9 mouse cellular contexts compared by ENCODE assay signal in genomic region chr17:21272103-21272502, GRCm38 (mm10). TPM values are rescaled to one million over a fixed set of nuclear protein-coding genes. Genes with fewer than 3 reads are reported as not detected.
DNase-seq lines count a peak whose midpoint lies in the region; ATAC-seq and TF ChIP-seq lines count a peak whose summit lies in the region.
"Had no signal": no experiment of that assay in that cellular context is flagged by ENCODE, and none has a peak within 500 bp of the region (broad histone marks: within the 10 kb centered on the region; RNA-seq: fewer than 3 reads in every experiment).

No protein-coding gene starts in this region.

- no peaks in the 10 kb centered on the region for H3K9me3 ChIP-seq in forebrain, embryonic 14.5 days (replicated peaks; ENCODE audit: control insufficient read depth, low read length)
- H3K9me3 ChIP-seq in forebrain, embryonic 13.5 days (replicated peaks) = 0 out of 2 replicates have a peak, but pooled peaks cover 10% of the 10 kb centered on the region
- H3K9me3 ChIP-seq in lung, postnatal 0 days (ENCODE audit: low read length) = no peaks in the 10 kb centered on the region

- no peaks in the 10 kb centered on the region for H3K36me3 ChIP-seq in forebrain, embryonic 14.5 days (ENCODE audit: control insufficient read depth, insufficient read depth, low read length)
- no peaks in the 10 kb centered on the region for H3K36me3 ChIP-seq in forebrain, embryonic 13.5 days (ENCODE audit: poor library complexity, severe bottlenecking)
- no peaks in the 10 kb centered on the region for H3K36me3 ChIP-seq in lung, postnatal 0 days (ENCODE audit: insufficient read depth, low read length)

- no peaks in the 10 kb centered on the region for H3K4me1 ChIP-seq in forebrain, embryonic 14.5 days (ENCODE audit: control insufficient read depth, insufficient read depth, low read length)
- H3K4me1 ChIP-seq in forebrain, embryonic 13.5 days = no peaks in the 10 kb centered on the region
- no peaks in the 10 kb centered on the region for H3K4me1 ChIP-seq in lung, postnatal 0 days (ENCODE audit: insufficient read depth, low read depth, low read length)

- H3K4me2 ChIP-seq in forebrain, embryonic 14.5 days (ENCODE audit: low read length) = no peak overlapping the region
- H3K4me2 ChIP-seq in forebrain, embryonic 13.5 days = no peak overlapping the region
- H3K4me2 ChIP-seq in lung, postnatal 0 days (replicated peaks; ENCODE audit: low read depth, low read length) = no peak overlapping the region

- H3K27me3 ChIP-seq in forebrain, embryonic 14.5 days (replicated peaks; ENCODE audit: control insufficient read depth, insufficient read depth, low read length) = no peaks in the 10 kb centered on the region
- no peaks in the 10 kb centered on the region for H3K27me3 ChIP-seq in forebrain, embryonic 13.5 days
- no peaks in the 10 kb centered on the region for H3K27me3 ChIP-seq in lung, postnatal 0 days (replicated peaks; ENCODE audit: insufficient read depth, low read length)

- H3K27ac ChIP-seq in forebrain, embryonic 14.5 days (ENCODE audit: low read depth, low read length) = no peak overlapping the region
- H3K27ac ChIP-seq in forebrain, embryonic 13.5 days = no peak overlapping the region
- H3K27ac ChIP-seq in lung, postnatal 0 days (ENCODE audit: low read length) = no peak overlapping the region

- no peak for TF ChIP-seq EP300 in lung, postnatal 0 days (IDR thresholded peaks at IDR 0.05)

- peak; percentile 66 for TF ChIP-seq CTCF in lung, postnatal 0 days (IDR thresholded peaks at IDR 0.05)

- no peak overlapping the region for H3K9ac ChIP-seq in forebrain, embryonic 14.5 days (ENCODE audit: low read length)
- H3K9ac ChIP-seq in forebrain, embryonic 13.5 days = no peak overlapping the region
- H3K9ac ChIP-seq in lung, postnatal 0 days (replicated peaks; ENCODE audit: low read depth) = no peak overlapping the region

- peak; percentile 55 for DNase-seq in forebrain, embryonic 14.5 days (ENCODE audit: low spot score)
- DNase-seq in A20 (ENCODE audit: low read depth, low spot score) = peak; percentile 86
- peak; percentile 54 for DNase-seq in c-Kit-positive CD71-negative TER-119-negative erythroid progenitor cells, embryonic 14.5 days (ENCODE audit: low read depth)
- DNase-seq in kidney, postnatal 4 days = peak; percentile 2 to 15
- peak; percentile 47 for DNase-seq in lung, postnatal 0 days (ENCODE audit: low spot score)
- DNase-seq in right cerebral cortex, postnatal 4 days = peak; percentile 5

- WGBS in forebrain, embryonic 14.5 days = 16% methylated on average over 4 of the region's 4 CpGs
- 15% methylated on average over 4 of the region's 4 CpGs for WGBS in forebrain, embryonic 13.5 days
- WGBS in lung, postnatal 0 days = 11% methylated on average over 4 of the region's 4 CpGs

- no peak; the same call in 1 of the 2 replicates for ATAC-seq in forebrain, embryonic 14.5 days
- no peak for ATAC-seq in forebrain, embryonic 13.5 days
- peak; percentile 62; the same call in 1 of the 2 replicates for ATAC-seq in frontal cortex, adult (ENCODE audit: low TSS enrichment)
- no peak for ATAC-seq in lung, postnatal 0 days

- no peak overlapping the region for H3K4me3 ChIP-seq in forebrain, embryonic 14.5 days (ENCODE audit: low read depth, low read length)
- no peak overlapping the region for H3K4me3 ChIP-seq in forebrain, embryonic 13.5 days
- no peak overlapping the region for H3K4me3 ChIP-seq in lung, postnatal 0 days (ENCODE audit: low read depth, low read length)

RNA-seq across cellular contexts. Expression of gene Vmn1r236, which starts 10.6 kb away (rescaled TPM):
- polyA plus RNA-seq in forebrain, embryonic 14.5 days (2014; fragmentation: Nextera tagmentation; extraction: Ambion mirVana) = not detected in 2 replicates
- not detected in 2 replicates for polyA plus RNA-seq in forebrain, embryonic 13.5 days (2015; fragmentation: Nextera tagmentation; extraction: Ambion mirVana)
- not detected in 2 replicates for polyA plus RNA-seq in lung, postnatal 0 days (2015; fragmentation: Nextera tagmentation; extraction: Ambion mirVana)
- polyA plus RNA-seq: lung, embryonic 16.5 days had no signal

RNA-seq across cellular contexts. Expression of gene Vmn1r235, which starts 15.9 kb away (rescaled TPM):
- polyA plus RNA-seq in forebrain, embryonic 14.5 days (2014; fragmentation: Nextera tagmentation; extraction: Ambion mirVana) = not detected in 2 replicates
- polyA plus RNA-seq in forebrain, embryonic 13.5 days (2015; fragmentation: Nextera tagmentation; extraction: Ambion mirVana) = not detected in 2 replicates
- polyA plus RNA-seq in lung, postnatal 0 days (2015; fragmentation: Nextera tagmentation; extraction: Ambion mirVana) = not detected in 2 replicates
- polyA plus RNA-seq: lung, embryonic 16.5 days had no signal

RNA-seq across cellular contexts. Expression of gene Vmn1r237, which starts 39.6 kb away (rescaled TPM):
- not detected in 2 replicates for polyA plus RNA-seq in forebrain, embryonic 14.5 days (2014; fragmentation: Nextera tagmentation; extraction: Ambion mirVana)
- polyA plus RNA-seq in forebrain, embryonic 13.5 days (2015; fragmentation: Nextera tagmentation; extraction: Ambion mirVana) = not detected in 2 replicates
- not detected in 2 replicates for polyA plus RNA-seq in lung, postnatal 0 days (2015; fragmentation: Nextera tagmentation; extraction: Ambion mirVana)
- polyA plus RNA-seq: lung, embryonic 16.5 days had no signal

RNA-seq across cellular contexts. Expression of gene Vmn1r234, which starts 46.2 kb away (rescaled TPM):
- not detected in 2 replicates for polyA plus RNA-seq in forebrain, embryonic 14.5 days (2014; fragmentation: Nextera tagmentation; extraction: Ambion mirVana)
- polyA plus RNA-seq in forebrain, embryonic 13.5 days (2015; fragmentation: Nextera tagmentation; extraction: Ambion mirVana) = not detected in 2 replicates
- not detected in 2 replicates for polyA plus RNA-seq in lung, postnatal 0 days (2015; fragmentation: Nextera tagmentation; extraction: Ambion mirVana)
- polyA plus RNA-seq: lung, embryonic 16.5 days had no signal

Comparison
In these comparisons a context has a peak if more than half of its experiments do, and no peak if none do; other contexts are left out.
1. DNase-seq: peak in every context shown above with its lines; median percentile 86 in A20; 55 in forebrain, embryonic 14.5 days; 54 in c-Kit-positive CD71-negative TER-119-negative erythroid progenitor cells, embryonic 14.5 days; 47 in lung, postnatal 0 days; 8 in kidney, postnatal 4 days; 5 in right cerebral cortex, postnatal 4 days.